Mouse (Mus musculus) megakaryocyte, embryonic 14.5 days (primary cell): ENCODE measurements at regions not wholly inside any gene's neighbourhood (a gene's known extent, or its start where the extent isn't known, plus 50 kb on each side); places are given as distances from the start of the nearest gene placed in this dataset.

Experiments used
- FLI1 ChIP-seq: IDR thresholded peaks from 2 replicates; pipeline ENCODE4 v1.6.1; 2012; ENCODE audit warnings: low read length, inconsistent platforms, mixed read lengths
- GATA1 ChIP-seq: IDR thresholded peaks from 3 replicates; pipeline ENCODE4 v1.6.1; 2012; ENCODE audit warnings: mixed read lengths, low read length, inconsistent platforms, borderline replicate concordance

- TF ChIP-seq GATA1 (no peak), FLI1 (no peak)
Observed at GRCm38 (mm10) chr3:51157291-51157650, 67.0 kb upstream of the Noct start.
